Mouse (Mus musculus) forebrain, embryonic 11.5 days (tissue): ENCODE results near the gene Fads1. TPM values are rescaled to one million over a fixed set of nuclear protein-coding genes. Genes with fewer than 3 reads are reported as not detected.
A peak's percentile ranks its signal among the peaks of the same experiment; 100 is the strongest.

Source experiments
- ATAC-seq: fragments of 200-750 bp; cut with Nextera tagmentation; replicated peaks from 2 replicates; pipeline ENCODE4 v1.8.0; 2017; ENCODE audit warnings: moderate TSS enrichment; ENCODE audit not compliant: low FRiP score
- DNase-seq: peaks from one replicate; pipeline ENCODE4 v3.0.0-alpha.2; 2017; ENCODE audit warnings: low spot score
- H3K27ac ChIP-seq: fragments of 300-500 bp; sonication (generic); 2 replicates; pipeline ENCODE4 v1.5.1; 2014; ENCODE audit warnings: low read depth, low read length
- H3K27me3 ChIP-seq: fragments of 300-500 bp; sonication (generic); 2 replicates; pipeline ENCODE4 v1.6.1; 2014; ENCODE audit warnings: mild to moderate bottlenecking, low read length, mixed read lengths; ENCODE audit not compliant: control insufficient read depth, insufficient read depth
- H3K36me3 ChIP-seq: fragments of 300-500 bp; sonication (generic); 2 replicates; pipeline ENCODE4 v1.6.1; 2014; ENCODE audit warnings: mild to moderate bottlenecking, low read length, moderate library complexity, mixed read lengths; ENCODE audit not compliant: control insufficient read depth, insufficient read depth
- H3K4me1 ChIP-seq: fragments of 300-500 bp; sonication (generic); replicated peaks from 2 replicates; pipeline ENCODE4 v1.6.1; 2014; ENCODE audit warnings: low read length, mixed read lengths; ENCODE audit not compliant: control insufficient read depth, insufficient read depth
- H3K4me2 ChIP-seq: fragments of 300-500 bp; sonication (generic); 2 replicates; pipeline ENCODE4 v1.6.1; 2014; ENCODE audit warnings: low read depth, mild to moderate bottlenecking, low read length, moderate library complexity, mixed read lengths; ENCODE audit not compliant: severe bottlenecking
- H3K4me3 ChIP-seq: fragments of 300-500 bp; sonication (generic); 2 replicates; pipeline ENCODE4 v1.5.1; 2014; ENCODE audit warnings: low read depth, low read length
- H3K9ac ChIP-seq: fragments of 300-500 bp; sonication (generic); 2 replicates; pipeline ENCODE4 v1.6.1; 2014; ENCODE audit warnings: low read length
- H3K9me3 ChIP-seq: fragments of 300-500 bp; sonication (generic); 2 replicates; pipeline ENCODE4 v1.6.1; 2016; ENCODE audit warnings: low read length, mixed read lengths; ENCODE audit not compliant: control insufficient read depth
- WGBS: fragments of 180-500 bp; shearing (Covaris S2); extraction: QIAGEN DNeasy Blood & Tissue Kit; methylation state at CpG from one replicate; pipeline ENCODE4 v1.1.7; 2014; 5-methylcytosine and 5-hydroxymethylcytosine counted together
- polyA plus RNA-seq: library from polyadenylated mRNA; unstranded; fragments of >200 nt; fragmentation: Nextera tagmentation; extraction: Ambion mirVana; gene quantifications from 2 replicates; pipeline ENCODE4 v1.2.1, GENCODE M21; 2014

Fads1 gene
- polyA plus RNA-seq, 1 experiment from 2014 or later, result 192 TPM

GRCm38 (mm10) chr19:10222656-10223055 is 40.0 kb downstream of the Fads1 start:
- WGBS, result 58% methylated on average over 8 of the region's 8 CpGs
- Histone ChIP-seq H3K9ac (no peak overlapping the region), H3K9me3 (no peaks in the 10 kb centered on the region), H3K36me3 (no peaks in the 10 kb centered on the region), H3K4me3 (no peak overlapping the region), H3K4me1 (peaks cover 5% of the 10 kb centered on the region; the same call in 1 of the 2 replicates), H3K27ac (no peak overlapping the region), H3K27me3 (no peaks in the 10 kb centered on the region), H3K4me2 (no peak overlapping the region)
- no peak for ATAC-seq
- no peak for DNase-seq

- DNase-seq, result no peak
- no peak overlapping the region for H3K4me2 ChIP-seq
- H3K4me1 ChIP-seq, result peaks cover 5% of the 10 kb centered on the region; the same call in 1 of the 2 replicates
- no peak overlapping the region for H3K9ac ChIP-seq
- ATAC-seq, result no peak
- no peak overlapping the region for H3K27ac ChIP-seq
- no peaks in the 10 kb centered on the region for H3K36me3 ChIP-seq
- no peaks in the 10 kb centered on the region for H3K27me3 ChIP-seq
- WGBS, result 64% methylated on average over 2 of the region's 4 CpGs
- no peak overlapping the region for H3K4me3 ChIP-seq
- no peaks in the 10 kb centered on the region for H3K9me3 ChIP-seq
These were observed 40.9 kb downstream of the Fads1 start for GRCm38 (mm10) chr19:10223561-10223960.

- WGBS, result 31% methylated on average over 26 of the region's 26 CpGs
- Histone ChIP-seq H3K27me3 (no peaks in the 10 kb centered on the region), H3K27ac (no peak overlapping the region), H3K4me3 (no peak overlapping the region), H3K36me3 (no peaks in the 10 kb centered on the region), H3K9ac (peak overlapping the region; percentile 27; the same call in 1 of the 2 replicates), H3K4me1 (peaks cover 5% of the 10 kb centered on the region; the same call in 1 of the 2 replicates), H3K4me2 (peak overlapping the region; percentile 35), H3K9me3 (no peaks in the 10 kb centered on the region)
- DNase-seq (no peak), ATAC-seq (peak; percentile 36; the same call in 1 of the 2 replicates)
These were observed 42.2 kb downstream of the Fads1 start for GRCm38 (mm10) chr19:10224637-10225453.

GRCm38 (mm10) chr19:10225767-10226166 is 43.1 kb downstream of the Fads1 start:
- H3K36me3 ChIP-seq, result no peaks in the 10 kb centered on the region
- no peak overlapping the region for H3K9ac ChIP-seq
- DNase-seq, result no peak
- H3K27ac ChIP-seq, result no peak overlapping the region
- no peak overlapping the region; the same call in 1 of the 2 replicates for H3K4me2 ChIP-seq
- H3K27me3 ChIP-seq, result no peaks in the 10 kb centered on the region
- no peak overlapping the region for H3K4me3 ChIP-seq
- WGBS, result 88% methylated on average over 4 of the region's 4 CpGs
- peaks cover 5% of the 10 kb centered on the region; the same call in 1 of the 2 replicates for H3K4me1 ChIP-seq
- H3K9me3 ChIP-seq, result no peaks in the 10 kb centered on the region
- no peak for ATAC-seq

- no peaks in the 10 kb centered on the region for H3K36me3 ChIP-seq
- no peak overlapping the region for H3K4me3 ChIP-seq
- H3K9me3 ChIP-seq, result no peaks in the 10 kb centered on the region
- H3K4me2 ChIP-seq, result no peak overlapping the region
- ATAC-seq, result no peak
- H3K27me3 ChIP-seq, result no peaks in the 10 kb centered on the region
- DNase-seq, result no peak
- no peak overlapping the region for H3K27ac ChIP-seq
- peak overlapping the region; percentile 5; the same call in 1 of the 2 replicates for H3K9ac ChIP-seq
- 9% methylated on average over 7 of the region's 7 CpGs for WGBS
- 0 out of 2 replicates have a peak, but pooled peaks cover 3% of the 10 kb centered on the region for H3K4me1 ChIP-seq
These were observed 48.3 kb downstream of the Fads1 start for GRCm38 (mm10) chr19:10231016-10231415.

- no peaks in the 10 kb centered on the region for H3K36me3 ChIP-seq
- H3K27ac ChIP-seq, result no peak overlapping the region
- DNase-seq, result no peak
- H3K27me3 ChIP-seq, result no peaks in the 10 kb centered on the region
- no peaks in the 10 kb centered on the region for H3K9me3 ChIP-seq
- WGBS, result 11% methylated on average over 5 of the region's 5 CpGs
- no peak overlapping the region for H3K4me3 ChIP-seq
- 0 out of 2 replicates have a peak, but pooled peaks cover 3% of the 10 kb centered on the region for H3K4me1 ChIP-seq
- H3K9ac ChIP-seq, result no peak overlapping the region
- H3K4me2 ChIP-seq, result no peak overlapping the region
- no peak for ATAC-seq
These were observed 49.2 kb downstream of the Fads1 start for GRCm38 (mm10) chr19:10231871-10232270.

GRCm38 (mm10) chr19:10232327-10233017 is 49.8 kb downstream of the Fads1 start:
- no peak for DNase-seq
- Histone ChIP-seq H3K27ac (no peak overlapping the region), H3K9me3 (no peaks in the 10 kb centered on the region), H3K4me1 (0 out of 2 replicates have a peak, but pooled peaks cover 3% of the 10 kb centered on the region), H3K9ac (no peak overlapping the region), H3K36me3 (no peaks in the 10 kb centered on the region), H3K4me2 (no peak overlapping the region), H3K4me3 (no peak overlapping the region), H3K27me3 (no peaks in the 10 kb centered on the region)
- ATAC-seq, result no peak; the same call in 1 of the 2 replicates
- 32% methylated on average over 9 of the region's 9 CpGs for WGBS

GRCm38 (mm10) chr19:10235784-10236565 is 53.3 kb downstream of the Fads1 start:
- WGBS, result 87% methylated on average over 9 of the region's 9 CpGs
- no peak for DNase-seq
- H3K27me3 ChIP-seq, result peaks cover 9% of the 10 kb centered on the region
- no peak for ATAC-seq
- H3K4me2 ChIP-seq, result no peak overlapping the region
- H3K27ac ChIP-seq, result no peak overlapping the region
- H3K9me3 ChIP-seq, result no peaks in the 10 kb centered on the region
- peaks cover 8% of the 10 kb centered on the region for H3K4me1 ChIP-seq
- H3K9ac ChIP-seq, result no peak overlapping the region
- H3K4me3 ChIP-seq, result no peak overlapping the region
- H3K36me3 ChIP-seq, result no peaks in the 10 kb centered on the region
